Mouse (Mus musculus): ENCODE data around the gene Efna5. TPM values are rescaled to one million over a fixed set of nuclear protein-coding genes. Genes with fewer than 3 reads are reported as not detected.

Gene Efna5
- total RNA-seq, 2 experiments from 2014 or later, result 1.5 to 1.6 TPM

DNA sequence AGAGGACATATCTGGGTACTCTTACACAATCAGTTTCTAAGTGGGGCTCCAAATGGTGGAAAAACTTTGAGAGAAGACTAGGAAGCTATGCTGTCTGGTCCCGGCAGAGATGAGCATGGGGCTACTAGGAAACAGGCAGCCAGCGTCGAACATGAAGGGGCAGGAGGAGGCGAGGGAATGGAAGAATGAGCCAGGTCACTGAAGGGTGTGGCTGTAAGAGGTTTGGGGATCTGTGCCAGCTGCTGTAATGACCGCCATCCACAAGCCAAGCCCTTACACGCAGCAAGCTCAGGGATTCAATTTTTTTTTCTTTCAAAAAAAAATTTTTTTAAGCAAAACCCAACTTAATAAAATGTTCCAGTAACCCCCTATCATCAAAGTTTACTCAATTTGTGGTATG lies 74.5 kb downstream of the Efna5 start:
- intact Hi-C loops (cut with DNase I; ENCODE audit: low total_unique reads), result no loop called here
- DNase-seq, result no peak

DNA sequence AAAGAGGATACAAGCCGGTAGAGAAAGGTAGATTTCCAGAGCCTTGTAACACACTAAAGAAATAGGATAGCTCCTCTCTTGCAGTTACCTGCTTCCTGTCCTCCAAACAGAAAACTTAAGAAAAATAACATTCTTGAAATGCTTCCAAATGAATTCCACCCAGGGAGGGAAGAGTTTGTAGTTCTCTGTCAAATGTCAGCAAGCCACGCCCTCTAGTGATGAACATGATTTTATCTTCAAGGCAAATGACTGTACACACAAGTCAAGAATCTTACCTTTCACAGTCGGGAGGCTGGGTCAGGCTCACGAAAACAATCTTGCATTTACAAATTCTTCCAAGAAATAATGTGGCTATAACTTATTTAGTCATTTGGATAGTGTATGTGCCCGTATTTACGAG lies 78.4 kb downstream of the Efna5 start:
- no peak for DNase-seq
- intact Hi-C loops (cut with DNase I; ENCODE audit: low total_unique reads), result no loop called here

DNA sequence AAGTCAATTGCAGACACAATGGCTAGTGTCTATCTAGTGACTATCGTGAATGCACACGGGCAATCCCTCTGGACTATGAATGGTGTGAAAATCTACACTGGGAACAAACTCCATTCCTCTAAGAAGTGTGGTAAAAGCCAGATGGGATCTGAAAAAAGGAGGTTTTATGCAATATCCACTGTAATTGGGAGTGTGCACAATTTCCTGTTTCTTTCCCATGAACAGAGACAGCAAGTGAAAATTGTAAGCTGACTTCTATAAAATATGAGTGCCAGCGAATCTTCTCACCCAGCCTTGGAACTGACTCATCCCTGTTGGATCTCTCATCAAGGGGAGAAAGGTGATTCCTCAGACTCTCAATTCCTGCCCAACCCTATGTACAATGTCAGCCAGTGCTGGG lies 83.8 kb downstream of the Efna5 start:
- no peak for DNase-seq
- intact Hi-C loops (cut with DNase I; ENCODE audit: low total_unique reads), result no loop called here

DNA sequence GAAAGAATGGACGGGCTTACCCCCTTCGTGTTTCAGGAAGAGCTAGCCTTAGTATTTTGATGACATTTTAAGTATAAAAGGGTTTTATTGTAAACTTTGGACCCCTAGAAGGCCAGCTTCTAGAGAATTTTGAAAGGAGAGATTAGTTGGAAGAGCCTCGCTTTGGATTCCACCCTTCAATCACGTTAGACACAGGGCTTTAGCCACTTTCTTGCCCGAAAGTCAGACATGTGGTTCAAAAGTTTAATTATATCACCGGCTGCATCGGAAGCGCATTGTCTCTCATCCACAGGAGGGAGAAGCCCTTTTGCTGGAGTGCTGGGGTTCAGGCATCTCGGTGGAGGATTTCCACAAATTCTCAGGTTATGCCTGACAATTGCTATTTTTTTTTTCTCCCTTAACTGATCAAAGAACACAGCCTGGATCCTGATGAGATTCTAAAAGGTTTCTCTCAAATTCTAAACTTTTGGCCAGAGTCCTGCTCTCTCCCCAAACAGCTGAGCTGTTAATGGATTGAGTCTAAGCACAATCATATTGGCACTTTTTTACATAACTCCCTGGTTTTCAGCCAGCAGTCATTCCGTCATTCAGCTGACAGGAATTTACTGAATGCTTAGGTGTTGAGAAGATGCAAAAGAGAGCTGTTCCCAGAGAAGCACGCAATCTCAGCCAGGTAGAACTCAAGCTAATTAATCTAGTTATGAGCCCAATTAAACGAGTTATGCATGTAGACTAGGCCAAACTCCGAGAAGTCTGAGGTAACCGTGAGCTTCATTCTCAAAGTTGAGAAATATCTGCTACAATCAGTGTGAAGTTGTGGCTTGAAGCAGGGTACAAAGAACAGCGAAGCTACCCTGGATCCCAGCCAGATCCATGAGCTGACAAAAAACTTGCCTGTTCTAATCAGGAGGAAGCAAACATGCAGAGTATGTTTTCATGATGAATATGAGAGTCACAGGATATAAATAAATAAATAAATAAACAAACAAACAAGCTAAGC lies 91.5 kb downstream of the Efna5 start:
- no peak for DNase-seq
- intact Hi-C loops (cut with DNase I; ENCODE audit: low total_unique reads), result no loop called here

DNA sequence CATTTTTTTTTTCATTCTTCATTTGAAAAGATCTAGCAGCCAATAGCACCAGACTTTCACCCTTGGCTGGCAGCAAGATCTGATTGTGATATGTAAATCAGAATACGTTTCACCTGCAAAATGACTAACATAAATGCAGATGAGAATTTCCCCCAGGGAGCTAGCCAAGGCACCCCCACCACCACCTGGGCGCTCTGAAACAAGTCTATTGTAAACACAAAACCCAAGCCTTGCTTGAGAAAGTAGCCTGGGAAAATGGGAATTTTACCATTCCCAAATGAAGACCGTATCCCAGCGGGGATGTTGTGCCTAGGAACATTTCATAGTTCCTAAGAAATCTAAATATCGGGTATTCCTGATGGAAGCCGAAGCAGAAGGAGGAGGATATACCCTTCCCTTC lies 92.3 kb downstream of the Efna5 start:
- intact Hi-C loops (cut with DNase I; ENCODE audit: low total_unique reads), result no loop called here
- DNase-seq, result no peak

DNA sequence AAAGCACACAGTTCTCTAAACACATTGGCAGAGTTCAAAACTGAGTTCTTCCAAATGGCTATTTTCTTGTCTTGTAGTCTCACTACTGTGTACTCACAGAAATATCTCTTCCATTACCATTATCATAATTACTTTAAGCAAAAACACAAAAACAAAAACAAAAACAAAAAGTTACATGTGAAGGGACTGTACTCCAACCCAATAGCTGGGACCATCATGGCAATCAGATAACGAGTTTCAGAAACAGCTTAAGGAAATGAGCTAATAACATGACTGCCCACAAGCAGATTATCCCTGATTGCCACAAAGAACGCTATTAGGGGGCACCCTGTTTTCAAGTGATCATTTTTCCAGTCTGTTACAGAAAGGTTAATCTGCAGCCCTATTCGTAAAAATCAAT lies 93.3 kb downstream of the Efna5 start:
- DNase-seq, result no peak
- intact Hi-C loops (cut with DNase I; ENCODE audit: low total_unique reads), result no loop called here

DNA sequence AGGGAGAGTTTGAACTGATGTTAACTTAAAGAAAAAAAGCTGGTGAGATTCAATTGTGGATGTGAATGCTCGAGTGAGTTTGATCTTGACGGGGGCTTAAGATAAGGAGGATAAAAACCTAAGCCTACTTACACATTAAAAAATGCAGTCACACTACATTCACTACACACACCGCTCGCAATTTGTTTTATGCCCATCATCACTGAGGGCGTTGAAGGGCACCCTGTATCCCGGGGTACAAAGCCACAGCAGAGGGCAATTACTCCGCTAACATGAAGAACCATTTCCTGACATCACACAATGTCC lies 94.6 kb downstream of the Efna5 start:
- intact Hi-C loops (cut with DNase I; ENCODE audit: low total_unique reads), result no loop called here
- no peak for DNase-seq

DNA sequence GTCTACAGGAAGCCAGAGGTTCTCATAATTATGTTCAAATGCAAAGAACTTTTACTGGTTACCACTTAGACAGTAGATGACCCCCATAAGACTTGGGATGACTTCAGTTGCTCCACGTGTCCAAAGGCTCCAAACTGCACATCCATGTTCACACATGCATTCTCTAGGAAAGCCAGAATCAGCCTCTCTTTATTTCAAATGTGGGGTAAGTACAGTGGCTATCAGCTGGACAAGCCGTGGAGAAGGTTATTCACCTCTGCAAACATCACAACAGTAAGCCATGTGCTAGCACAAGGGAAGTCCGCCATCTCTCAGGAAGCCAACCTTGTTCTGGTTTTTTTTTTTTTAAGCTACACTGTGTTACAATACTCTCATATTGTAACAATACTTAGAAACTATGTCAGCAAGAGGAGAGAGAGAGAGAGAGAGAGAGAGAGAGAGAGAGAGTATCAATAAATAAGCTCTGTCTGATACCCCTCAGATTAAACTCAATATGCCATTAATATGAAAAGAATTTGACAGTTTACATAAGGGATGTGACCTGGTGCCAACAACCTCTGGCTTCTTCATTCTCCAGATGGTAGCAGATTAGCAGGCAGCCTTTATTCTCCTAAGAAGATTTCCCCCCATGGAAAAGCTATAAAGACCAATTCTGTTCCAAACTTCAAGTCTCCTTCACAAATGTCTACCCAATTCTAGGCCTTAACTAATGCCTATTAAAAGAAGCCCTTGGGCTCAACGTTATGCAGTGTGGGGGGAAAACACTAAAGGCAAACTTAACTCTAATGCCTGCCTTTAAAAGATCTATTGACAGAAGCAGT lies 95.1 kb downstream of the Efna5 start:
- intact Hi-C loops (cut with DNase I; ENCODE audit: low total_unique reads), result no loop called here
- no peak for DNase-seq

DNA sequence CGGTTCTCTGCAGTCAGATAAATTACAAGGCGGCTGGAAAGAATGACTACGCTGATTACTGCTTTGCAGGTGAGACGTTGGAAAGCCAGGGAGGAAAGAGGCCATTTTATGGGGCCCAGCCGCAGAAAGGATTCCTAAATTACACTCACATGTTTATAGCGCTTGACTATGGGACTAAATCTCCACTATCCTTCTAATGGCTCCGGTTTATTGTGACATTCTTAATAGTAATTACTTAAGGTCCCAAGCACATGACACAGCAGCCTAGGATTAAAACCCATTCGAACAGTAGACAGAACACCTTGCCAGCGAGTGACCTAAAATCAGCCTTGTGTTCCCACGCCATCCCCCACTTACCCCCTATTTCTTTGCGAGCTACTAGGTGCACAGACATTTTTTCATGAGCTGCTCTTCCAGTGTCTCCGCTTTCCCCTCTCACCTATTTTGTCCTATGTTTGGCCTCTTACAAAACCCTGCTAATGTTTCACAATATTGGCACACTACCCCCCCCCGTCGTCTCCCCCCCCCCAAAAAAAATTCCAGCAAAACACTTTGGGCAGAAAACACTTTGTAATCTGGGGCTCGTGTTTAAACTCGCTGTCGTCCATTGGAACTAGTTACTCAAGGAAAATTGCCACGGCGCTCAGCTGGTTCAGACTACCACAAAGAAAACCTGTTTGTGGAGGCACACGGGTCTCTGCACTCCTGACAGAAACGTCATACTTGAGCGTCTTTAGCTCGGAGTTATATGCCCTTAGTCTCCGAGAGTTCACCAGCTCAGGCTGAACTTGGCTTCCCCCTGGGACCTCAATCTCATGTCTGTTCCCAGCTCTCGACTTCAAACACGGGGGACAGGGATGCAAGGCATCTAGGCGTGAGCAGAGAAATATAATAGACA lies 96.6 kb downstream of the Efna5 start:
- intact Hi-C loops (cut with DNase I; ENCODE audit: low total_unique reads), result no loop called here

DNA sequence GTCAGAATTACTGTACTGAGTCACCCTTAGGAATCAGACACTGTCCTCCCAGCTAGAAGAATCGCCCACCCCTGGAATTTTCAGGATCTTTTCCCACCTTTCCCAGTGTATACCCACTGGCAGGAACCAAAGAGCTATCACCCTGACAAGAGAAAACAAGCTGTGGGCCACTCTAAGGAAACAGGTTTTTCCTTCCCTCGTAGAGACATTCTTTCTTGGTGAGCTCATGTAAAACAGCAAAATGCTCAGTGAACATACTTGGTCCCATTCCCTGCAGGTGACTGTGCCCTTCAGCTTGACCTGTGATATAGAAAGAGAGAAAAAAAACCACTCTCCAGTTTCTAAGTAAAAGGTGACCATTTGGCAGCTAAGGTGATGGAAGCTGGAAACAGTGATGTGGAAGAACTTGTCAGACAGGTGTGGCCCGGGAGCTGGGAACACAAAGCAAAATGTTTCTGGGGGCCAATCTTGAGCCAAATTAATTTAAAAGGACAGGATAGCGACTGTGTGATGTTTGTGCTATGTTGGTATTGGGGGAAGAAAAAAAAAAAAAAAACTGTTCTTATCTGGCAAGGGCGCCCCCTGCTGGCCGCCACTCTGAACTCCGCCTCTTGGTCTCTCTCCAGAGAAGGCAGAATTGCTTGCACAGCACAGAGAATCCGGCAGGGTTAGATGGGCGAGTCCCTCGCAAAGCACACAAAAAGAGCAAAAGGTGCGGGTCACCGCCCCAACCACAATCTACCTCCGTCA lies 97.4 kb downstream of the Efna5 start:
- intact Hi-C loops (cut with DNase I; ENCODE audit: low total_unique reads), result no loop called here
- peak; percentile 76 for DNase-seq

More for the DNA sequence above, 96.6 kb downstream of the Efna5 start:
- no peak for DNase-seq

DNA sequence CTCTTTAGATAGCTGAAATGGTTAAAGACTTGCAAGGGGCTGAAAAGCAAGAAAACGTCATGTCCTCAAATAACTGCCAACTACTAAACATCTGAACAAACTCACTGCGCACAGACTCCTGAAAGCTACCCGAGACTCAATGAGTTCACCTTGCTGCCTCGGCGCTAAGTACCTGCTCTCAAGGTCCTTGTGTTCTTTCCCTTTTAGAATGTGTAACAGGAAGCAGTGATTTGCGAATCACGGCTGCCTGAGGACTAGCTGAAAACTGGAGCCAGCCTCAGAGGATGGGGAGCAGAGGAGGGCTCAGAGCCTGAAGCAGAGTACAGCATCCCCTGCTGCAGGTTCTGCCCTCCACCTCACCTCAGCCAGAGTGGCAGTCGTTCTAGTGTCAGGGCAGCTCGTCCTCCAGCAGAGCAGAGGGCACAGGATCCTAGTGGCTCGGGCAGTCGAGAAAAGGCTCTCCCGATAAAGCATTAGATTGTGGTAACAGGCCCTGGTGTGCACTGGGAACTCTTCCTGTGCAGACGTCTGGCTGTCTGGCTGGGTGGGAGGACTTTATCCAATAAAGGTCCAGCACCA lies 98.2 kb downstream of the Efna5 start:
- no peak for DNase-seq
- intact Hi-C loops (cut with DNase I; ENCODE audit: low total_unique reads), result no loop called here

DNA sequence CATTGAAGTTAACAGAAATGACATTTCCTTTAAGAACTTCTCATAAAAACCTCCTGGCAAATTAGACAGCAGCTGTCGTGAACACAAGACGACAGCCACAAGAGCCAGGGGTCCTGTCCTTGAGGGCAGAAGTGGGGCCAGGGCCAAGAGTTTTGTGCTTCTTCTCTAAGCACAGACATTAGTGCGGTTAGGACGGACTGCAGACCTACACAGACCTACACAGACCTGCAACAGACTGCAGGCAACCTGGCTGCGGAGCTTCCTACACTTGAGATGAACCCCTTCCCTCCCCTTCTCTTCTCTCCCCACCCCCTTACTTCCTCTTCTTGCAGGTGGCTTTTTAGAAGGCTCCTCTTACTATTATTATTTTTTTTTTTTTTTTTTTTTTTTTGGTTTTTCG lies 100.0 kb downstream of the Efna5 start:
- no peak for DNase-seq
- intact Hi-C loops (cut with DNase I; ENCODE audit: low total_unique reads), result no loop called here

DNA sequence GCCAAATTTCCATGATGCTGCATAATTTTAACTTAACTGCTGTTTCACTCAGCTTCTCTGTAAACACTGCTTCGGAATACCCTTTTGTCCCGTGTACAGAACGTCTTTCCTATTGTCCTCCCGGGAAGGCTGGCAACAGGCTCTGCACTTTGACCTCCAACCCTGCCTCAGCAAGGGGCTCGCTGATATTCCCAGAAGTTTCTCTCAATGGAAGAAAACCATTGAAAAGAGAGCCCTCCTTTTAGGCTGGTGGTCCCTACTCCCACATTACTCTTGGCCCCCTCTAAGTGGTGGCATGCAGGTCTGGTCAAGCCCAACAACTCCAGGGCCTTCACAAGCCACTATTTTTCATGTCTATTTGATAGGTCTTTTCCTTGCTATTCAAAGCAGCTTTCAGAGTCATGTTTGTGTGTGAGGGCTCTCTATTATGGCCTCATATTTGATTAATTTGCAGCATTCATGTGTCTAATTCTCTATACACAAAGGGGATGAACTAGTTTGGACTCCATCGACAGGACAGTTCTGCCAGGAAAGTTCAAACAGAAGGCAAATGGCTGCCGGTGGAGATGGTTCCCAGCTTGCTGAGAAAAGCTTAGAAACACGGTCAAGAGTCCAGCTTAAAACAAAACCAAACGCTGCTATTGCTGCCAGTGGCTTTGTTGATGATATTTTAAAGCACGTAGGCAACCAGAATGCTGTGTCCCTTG lies 103.1 kb downstream of the Efna5 start:
- DNase-seq, result no peak
- intact Hi-C loops (cut with DNase I; ENCODE audit: low total_unique reads), result no loop called here

DNA sequence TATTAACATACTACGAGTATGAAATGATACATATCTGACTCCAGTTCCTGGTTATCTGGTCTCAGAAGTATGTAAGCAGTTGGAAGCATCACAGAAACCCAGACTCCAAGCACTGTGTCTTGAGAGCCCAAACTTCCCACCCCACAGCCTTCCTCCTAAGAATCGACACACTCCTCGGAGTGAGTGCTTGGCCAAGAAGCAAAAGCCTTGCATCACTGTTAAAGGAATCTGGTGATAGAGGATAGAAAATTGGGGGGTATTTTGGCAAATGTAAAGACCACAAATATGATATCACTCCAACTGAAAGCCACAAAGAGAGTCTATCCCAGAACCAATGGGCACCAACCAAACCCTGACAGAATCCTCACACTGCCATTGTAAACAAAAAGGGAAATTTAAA lies 104.4 kb downstream of the Efna5 start:
- DNase-seq, result no peak
- intact Hi-C loops (cut with DNase I; ENCODE audit: low total_unique reads), result no loop called here

DNA sequence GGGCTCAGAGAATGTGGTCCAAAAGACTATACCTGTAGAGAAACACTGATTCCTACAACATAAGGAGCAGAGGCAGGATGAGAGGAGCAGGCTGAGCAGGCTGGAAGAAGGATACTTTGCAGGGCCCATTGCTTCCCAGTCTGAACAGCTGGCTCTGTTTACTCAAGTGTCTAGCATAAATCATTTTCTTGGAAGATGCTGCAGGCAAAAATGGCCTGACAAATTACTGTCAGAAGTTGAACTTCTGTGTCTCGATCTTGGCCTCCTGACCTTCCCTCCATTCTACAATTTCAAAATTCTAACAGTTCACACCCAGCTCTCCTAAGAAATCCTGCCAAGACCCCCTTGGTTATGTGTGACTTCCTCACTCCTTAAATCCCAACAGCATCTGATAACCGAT lies 105.1 kb downstream of the Efna5 start:
- intact Hi-C loops (cut with DNase I; ENCODE audit: low total_unique reads), result no loop called here
- no peak for DNase-seq

DNA sequence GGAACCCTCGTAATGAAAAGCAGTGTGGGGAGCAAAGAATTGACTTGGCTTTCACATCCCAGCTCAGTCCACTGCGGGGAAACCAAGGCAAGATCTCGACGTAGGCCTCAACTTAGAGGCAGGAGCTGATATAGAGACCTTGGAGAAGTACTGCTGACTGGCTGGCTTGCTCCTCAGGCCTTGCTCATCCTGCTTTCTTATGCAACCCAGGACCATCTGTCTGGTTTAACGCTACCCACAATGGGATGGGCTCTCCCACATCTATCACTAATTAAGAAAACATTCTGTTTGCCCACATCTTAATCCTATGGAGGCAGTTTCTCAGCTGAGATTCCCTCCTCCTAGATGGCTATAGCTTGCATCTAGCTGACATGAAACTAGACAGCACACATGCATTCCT lies 105.7 kb downstream of the Efna5 start:
- no peak for DNase-seq
- intact Hi-C loops (cut with DNase I; ENCODE audit: low total_unique reads), result no loop called here

DNA sequence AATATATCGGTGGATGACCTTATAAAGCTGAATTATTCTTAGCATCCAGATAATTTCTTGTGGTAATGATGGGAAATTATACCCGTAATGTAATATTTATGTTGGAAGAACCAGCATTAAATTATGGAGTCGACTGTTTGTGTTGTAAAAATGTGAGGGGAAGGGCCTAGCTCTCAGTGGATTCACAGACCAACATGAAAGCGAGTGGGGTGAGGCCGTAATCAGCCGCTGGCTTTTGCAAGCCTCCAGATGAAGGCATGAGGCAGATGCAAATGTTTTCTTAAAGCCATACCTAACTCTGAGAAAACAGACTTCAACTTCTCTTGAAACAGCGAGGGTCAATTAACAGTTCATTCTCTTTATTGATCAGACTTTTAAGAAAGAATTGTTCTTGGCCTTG lies 106.4 kb downstream of the Efna5 start:
- intact Hi-C loops (cut with DNase I; ENCODE audit: low total_unique reads), result no loop called here
- no peak for DNase-seq

DNA sequence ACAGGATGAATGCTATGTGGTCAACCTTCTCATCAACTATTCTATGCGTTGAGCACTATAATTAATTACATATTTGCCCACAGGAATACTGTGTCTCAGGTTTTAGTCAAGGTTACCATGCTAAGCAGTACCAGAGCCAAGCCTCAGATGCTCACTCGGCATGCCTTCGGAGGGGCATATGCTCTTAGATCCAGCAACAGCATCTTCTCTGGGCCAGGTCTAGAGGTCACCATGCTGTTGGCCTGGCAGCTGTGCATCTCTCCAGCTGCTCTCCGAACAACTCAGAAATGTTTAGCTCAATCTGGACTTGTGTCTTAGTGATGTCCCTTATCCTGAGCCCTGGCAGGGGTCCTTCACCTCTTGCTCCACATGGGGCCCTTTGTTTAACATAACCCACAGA lies 114.4 kb downstream of the Efna5 start:
- no peak for DNase-seq
- intact Hi-C loops (cut with DNase I; ENCODE audit: low total_unique reads), result no loop called here

Data from gastrocnemius, postnatal 14 days (tissue).